Mouse (Mus musculus) lung, adult 18-20 months (tissue): ENCODE measurements at regions not wholly inside any gene's neighbourhood (a gene's known extent, or its start where the extent isn't known, plus 50 kb on each side); places are given as distances from the start of the nearest gene placed in this dataset.

ENCODE experiments used
- DNase-seq, 2 experiments: peaks; one replicate each; pipeline ENCODE4 v3.0.0; 2022; ENCODE audit warnings: mixed read lengths in 2 of 2

DNA sequence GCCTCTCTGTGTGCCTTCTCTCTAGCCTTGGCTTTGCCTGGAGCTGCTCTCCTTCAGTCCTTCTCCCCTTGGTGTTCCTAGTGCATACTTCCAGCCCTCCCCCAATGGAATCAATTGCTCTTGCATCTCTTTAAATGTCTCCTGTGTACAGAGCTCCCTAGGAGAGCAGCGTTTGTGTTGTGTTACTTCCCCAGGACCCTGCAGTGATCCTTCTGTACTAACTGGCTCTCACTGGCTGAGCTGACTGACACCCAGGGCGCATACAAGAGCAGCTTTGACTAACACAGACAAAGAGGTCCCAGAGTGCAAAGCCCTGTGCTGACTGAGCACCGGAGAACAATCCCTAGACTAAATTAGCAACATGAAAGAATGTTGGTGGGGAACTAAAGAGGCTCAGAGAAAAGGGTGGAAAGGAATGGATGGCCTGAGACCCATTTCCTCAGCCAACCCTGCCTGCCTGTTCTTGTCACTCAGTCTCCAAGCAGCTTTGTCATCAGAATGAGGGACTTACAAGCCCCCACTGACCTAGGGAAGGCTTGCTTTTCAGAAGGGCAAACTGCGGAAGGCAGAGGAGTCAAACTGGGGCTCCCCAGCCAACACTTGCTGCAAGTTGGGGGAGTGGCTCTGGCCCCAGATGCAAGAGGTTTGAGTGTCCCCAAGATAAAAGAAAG lies 476.4 kb upstream of the Tmem132c start:
- no peak for DNase-seq

GRCm38 (mm10) chr5:126769031-126769430 lies 472.6 kb upstream of the Tmem132c start:
- no peak for DNase-seq

DNA sequence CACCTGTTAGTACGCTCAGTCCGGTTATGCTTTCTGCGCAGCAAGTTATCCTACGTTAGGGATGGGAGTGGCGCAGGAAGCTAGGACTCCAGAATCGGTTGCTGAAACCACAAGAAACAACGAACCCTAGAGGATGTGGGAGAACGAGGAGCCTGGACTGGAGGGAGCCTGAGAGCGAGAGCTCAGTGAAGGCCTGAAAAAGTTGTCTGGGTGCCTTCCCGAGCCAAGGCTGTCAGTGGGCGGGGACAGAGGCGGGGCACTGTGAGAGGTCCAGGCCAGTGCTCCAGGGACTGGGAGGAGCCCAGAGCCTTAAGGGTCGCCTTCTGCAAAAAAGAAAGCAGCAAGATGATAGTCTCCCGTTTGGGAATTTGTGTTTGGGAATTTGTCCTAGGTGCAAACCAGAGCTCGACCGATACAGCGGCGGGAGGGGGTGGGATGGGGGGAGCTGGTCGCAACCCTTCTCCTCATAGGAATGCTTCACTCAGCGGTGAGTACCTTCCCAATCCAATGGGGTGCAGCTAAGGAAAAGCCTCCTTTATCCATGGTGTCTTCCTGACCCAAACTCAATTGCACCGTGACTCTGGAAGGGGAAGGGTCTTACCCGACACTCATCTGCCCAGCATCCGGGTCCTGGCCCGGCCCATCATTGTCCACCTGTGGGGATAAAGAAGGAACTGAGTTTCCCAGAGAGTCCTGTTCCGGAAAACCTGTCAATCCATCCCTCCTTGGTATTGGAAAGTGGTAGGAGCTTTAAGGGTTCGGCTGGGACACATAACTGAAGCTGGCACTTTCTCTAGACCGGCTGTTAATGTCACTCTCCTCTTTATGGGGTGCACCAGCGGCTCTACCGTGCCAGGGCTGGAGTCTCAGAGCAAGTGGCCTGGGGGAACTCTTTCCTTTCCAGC lies 453.6 kb upstream of the Tmem132c start:
- peak; percentile 16 to 33 for DNase-seq

- no peak for DNase-seq
Measured at GRCm38 (mm10) chr5:126799698-126800279, 441.8 kb upstream of the Tmem132c start.

- DNase-seq = no peak
Measured at GRCm38 (mm10) chr5:126806656-126807055, 435.0 kb upstream of the Tmem132c start.

- DNase-seq = no peak
Measured at GRCm38 (mm10) chr5:126816069-126816468, 425.5 kb upstream of the Tmem132c start.

DNA sequence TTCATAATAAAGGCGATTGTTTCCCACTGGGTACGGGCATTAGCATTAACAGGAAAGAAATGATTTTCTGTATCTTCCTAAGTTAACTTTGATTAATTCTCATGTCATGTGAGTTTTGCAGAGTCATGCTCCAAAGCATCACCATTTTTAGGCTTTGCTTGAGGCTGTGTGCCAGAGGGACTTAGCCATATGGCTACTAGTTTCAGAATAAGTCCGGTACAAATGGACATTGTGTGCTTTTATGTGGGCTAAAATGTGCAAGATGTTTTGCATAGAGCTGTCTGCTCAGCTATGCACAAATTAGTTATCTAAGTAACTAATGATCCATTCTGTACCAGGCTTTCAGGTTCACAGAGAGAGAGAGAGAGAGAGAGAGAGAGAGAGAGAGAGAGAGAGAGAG lies 406.2 kb upstream of the Tmem132c start:
- no peak for DNase-seq

GRCm38 (mm10) chr5:126842606-126843005 lies 399.0 kb upstream of the Tmem132c start:
- no peak for DNase-seq

DNA sequence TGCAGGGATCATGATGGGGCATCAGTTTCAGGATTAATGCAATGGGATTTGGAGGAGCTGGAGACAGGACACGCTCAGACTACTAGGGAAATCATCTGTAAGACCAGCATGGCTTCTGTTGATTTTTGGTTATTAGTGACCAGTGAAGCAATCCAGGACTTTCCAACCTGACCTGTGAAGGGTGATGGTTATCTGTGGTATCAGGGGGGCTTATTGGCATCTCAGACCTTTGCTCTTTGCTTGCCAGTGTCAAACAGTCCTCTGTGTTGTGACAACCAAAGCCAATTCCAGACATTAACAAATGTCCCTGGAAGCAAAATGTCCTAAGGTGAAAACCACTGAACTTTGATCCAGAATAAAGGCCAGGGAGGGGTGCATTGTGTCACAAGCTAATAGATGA lies 379.5 kb upstream of the Tmem132c start:
- DNase-seq = no peak

GRCm38 (mm10) chr5:126875842-126876241 lies 365.8 kb upstream of the Tmem132c start:
- peak in 1 of 2 experiments; percentile 0 for DNase-seq

DNA sequence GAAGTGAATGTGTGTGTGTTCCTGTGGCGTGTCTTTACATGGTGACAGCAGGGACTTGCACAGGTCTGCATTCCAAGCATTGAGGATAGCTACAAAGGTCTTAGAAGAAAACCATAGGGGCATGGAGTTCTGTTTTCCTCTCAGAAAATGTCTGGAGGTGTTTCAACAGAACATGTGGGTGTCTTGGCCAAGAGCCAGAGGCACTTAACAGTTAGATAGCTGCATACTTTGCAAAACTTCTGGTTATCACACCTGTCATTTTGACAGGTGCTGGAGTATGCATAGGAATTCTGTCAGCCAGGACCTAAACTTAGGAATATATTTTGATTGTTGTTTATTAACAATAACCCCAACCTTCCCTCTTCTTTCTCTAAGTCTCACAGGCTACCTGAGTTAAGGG lies 350.9 kb upstream of the Tmem132c start:
- no peak for DNase-seq

DNA sequence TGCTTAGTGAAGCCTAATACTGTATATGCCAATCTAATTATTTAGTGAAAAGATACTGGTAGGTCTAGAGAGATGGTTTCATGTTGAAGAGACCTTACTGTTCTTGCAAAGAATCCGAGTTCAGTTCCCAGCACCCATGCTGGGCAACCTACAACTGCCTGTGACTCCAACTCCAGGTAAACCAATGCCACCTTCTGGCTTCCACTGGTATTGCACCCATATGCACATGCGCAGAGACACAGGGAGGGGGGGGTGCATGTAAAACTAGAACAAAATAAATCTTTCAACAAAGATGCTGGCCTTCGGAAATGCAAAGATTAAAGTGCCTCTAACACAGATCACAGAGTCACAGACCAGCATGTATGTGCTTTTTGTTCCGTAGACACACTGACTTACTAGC lies 348.5 kb upstream of the Tmem132c start:
- DNase-seq = no peak

- no peak for DNase-seq
Measured at GRCm38 (mm10) chr5:126910084-126910483, 331.5 kb upstream of the Tmem132c start.

GRCm38 (mm10) chr5:126917300-126917699 lies 324.3 kb upstream of the Tmem132c start:
- no peak for DNase-seq

GRCm38 (mm10) chr5:126933466-126933865 lies 308.1 kb upstream of the Tmem132c start:
- no peak for DNase-seq

DNA sequence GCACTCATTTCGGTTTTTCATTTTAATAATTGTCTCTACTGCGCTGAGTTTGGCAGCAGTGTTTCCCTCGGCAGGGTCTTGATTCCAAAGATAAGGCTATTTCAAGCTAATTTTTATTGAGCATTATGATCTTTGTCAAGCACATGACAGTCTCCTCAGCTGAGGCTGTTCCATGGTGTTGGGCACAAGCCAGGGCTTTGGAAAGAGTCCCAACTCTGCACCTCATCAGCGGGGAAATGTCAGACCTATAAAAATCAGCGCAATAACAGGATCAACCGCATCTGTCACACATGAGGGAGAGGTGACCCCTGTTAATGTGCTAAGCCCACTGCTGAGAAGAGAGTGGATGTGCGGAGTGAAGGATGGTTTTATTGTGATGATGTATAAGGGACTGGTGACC lies 296.7 kb upstream of the Tmem132c start:
- DNase-seq = no peak

- DNase-seq = no peak
Measured at GRCm38 (mm10) chr5:126954189-126954588, 287.4 kb upstream of the Tmem132c start.

DNA sequence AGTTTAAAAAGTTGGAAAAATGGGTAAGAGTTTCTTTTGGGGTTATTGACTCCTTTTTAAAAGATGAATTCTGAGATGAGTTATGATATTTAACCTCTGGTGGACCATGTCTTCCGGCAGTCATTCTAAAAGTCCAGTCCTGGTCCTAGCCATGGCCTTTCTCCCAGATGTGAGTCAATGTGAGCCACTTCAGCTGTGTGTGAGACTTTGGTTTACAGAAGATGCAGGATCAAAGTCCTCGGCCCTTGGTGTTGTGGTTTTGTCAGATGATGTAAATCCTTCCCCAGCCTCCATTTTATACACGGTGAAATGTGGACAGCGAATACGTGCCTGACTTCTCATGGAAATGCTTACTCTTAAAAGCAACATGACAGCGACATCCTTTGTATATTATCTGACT lies 287.0 kb upstream of the Tmem132c start:
- DNase-seq = no peak

DNA sequence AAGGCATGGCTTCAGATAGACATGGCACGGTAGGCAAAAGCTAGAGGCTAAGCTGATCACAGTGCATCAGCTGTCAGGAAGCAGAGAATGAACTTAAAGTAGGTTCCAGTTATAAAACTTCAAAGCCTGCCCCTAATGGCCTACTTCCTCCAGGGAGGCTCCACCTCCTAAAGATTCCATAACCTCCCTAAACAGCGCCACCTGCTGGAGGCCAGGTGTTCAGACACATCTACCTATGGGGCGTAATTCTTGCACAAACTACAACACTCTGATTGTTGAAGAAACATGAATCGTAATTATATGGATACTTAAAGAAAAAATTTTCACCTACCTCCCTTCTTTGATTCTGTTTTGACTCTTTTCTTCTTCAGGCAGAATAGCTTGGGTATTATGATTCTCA lies 277.0 kb upstream of the Tmem132c start:
- DNase-seq = no peak

- no peak for DNase-seq
Measured at GRCm38 (mm10) chr5:126967076-126967475, 274.5 kb upstream of the Tmem132c start.

DNA sequence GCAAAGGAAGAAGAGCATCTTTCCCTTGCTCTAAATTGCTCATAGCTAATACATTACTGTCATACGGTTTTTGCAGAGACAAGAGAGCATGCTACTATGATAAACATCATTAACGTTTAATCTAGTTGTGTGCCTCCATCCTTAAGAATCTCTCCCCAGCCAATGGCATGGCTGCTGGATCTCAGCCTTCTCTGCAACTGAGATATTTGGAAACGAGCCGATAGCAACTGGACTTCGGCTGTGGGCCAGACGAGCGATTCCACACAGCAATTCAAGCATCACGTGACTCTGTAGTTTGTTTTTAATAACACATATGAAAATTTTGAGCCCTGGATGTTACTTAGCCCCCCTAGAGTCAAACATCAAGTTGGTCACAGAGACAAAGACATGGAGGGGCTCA lies 272.2 kb upstream of the Tmem132c start:
- DNase-seq = no peak

DNA sequence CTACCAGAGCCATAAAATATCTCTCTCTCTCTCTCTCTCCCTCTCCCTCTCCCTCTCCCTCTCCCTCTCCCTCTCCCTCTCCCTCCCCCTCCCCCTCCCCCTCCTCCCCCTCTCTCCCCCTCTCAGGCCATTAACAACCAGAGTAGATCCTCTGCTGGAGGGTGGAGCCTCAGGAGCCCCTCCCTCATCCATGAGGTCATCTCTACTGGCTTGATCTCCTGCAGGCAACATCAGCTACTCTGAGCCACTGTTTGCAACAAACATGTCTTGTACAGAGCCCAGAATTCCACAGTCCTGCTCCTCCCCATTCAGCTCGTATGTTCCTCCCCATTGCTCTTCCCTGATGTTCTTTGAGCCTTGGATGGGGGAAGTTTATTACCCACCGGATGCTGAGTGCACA lies 270.3 kb upstream of the Tmem132c start:
- DNase-seq = no peak

DNA sequence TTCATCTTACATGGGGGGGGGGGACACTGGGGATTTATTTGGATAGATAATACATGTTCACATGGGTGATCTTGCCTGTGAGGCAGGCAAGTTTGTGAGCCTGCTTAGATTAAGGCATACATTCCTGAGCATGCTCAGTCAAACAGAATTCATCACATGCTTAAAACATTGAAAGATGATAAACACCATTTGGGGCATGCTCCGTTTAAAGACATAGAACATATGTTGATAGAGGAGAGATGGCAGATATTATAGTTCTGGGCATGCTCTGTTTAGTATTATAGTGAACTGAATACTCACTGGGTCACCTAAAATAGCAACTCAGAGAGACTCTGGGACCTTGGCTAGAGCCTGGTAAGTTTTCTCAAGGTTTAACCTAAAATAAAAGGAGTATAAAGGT lies 269.6 kb upstream of the Tmem132c start:
- no peak for DNase-seq

DNA sequence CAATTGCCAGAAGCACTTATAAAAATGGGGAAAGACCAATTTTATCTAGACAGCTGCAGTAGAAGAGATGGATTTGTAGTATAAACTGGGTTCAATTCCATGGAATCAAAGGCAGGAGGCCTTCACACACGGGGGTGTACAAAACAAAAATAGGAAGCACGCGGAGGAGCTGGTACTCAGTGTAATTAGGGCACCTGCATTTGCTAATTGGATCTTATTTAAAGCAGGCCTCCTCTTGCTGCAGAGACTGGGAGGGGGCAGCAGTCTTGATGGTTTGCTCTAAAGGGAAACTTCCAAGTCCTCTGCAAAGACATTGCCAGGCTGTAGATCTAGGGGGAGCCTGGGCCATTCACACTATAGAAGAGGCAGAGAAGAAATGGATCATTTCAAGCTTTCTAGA lies 268.2 kb upstream of the Tmem132c start:
- no peak for DNase-seq
